Mouse (Mus musculus): ENCODE data around the gene Ccdc173. TPM values are rescaled to one million over a fixed set of nuclear protein-coding genes. Genes with fewer than 3 reads are reported as not detected.

The Ccdc173 gene
- total and polyA plus RNA-seq, 2 experiments from 2014 or later: 1.1 to 2.0 TPM

GRCm38 (mm10) chr2:69828031-69828430 is 38.7 kb upstream of the Ccdc173 start:
- no peaks in the 10 kb centered on the region for H3K9me3 ChIP-seq (ENCODE audit: low read length)
- H3K27ac ChIP-seq (ENCODE audit: low read depth, low read length): no peak overlapping the region
- H3K4me2 ChIP-seq (ENCODE audit: low read depth, low read length, poor library complexity, severe bottlenecking): no peak overlapping the region
- WGBS: 38% methylated on average over 7 of the region's 7 CpGs
- DNase-seq (ENCODE audit: low spot score) (no peak), ATAC-seq (ENCODE audit: low FRiP score) (no peak)
- no peak for TF ChIP-seq CTCF (IDR thresholded peaks at IDR 0.05)
- no peak overlapping the region for H3K4me3 ChIP-seq (ENCODE audit: low read depth, low read length)
- peaks cover 13% of the 10 kb centered on the region for H3K4me1 ChIP-seq (ENCODE audit: insufficient read depth, low read length)
- 0 out of 2 replicates have a peak overlapping the region, but pooled peaks have one; percentile 2 for H3K9ac ChIP-seq (replicated peaks; ENCODE audit: low read length, poor library complexity, severe bottlenecking)
- no peaks in the 10 kb centered on the region for H3K27me3 ChIP-seq (ENCODE audit: insufficient read depth, low read length)
- H3K36me3 ChIP-seq (ENCODE audit: insufficient read depth, low read length): peaks cover 15% of the 10 kb centered on the region

GRCm38 (mm10) chr2:69826380-69826779 is 37.0 kb upstream of the Ccdc173 start:
- H3K9me3 ChIP-seq (ENCODE audit: low read length): no peaks in the 10 kb centered on the region
- H3K27me3 ChIP-seq (ENCODE audit: insufficient read depth, low read length): no peaks in the 10 kb centered on the region
- peaks cover 17% of the 10 kb centered on the region for H3K4me1 ChIP-seq (ENCODE audit: insufficient read depth, low read length)
- no peak overlapping the region; the same call in 1 of the 2 replicates for H3K4me3 ChIP-seq (ENCODE audit: low read depth, low read length)
- H3K27ac ChIP-seq (ENCODE audit: low read depth, low read length): peak overlapping the region; percentile 67; the same call in 1 of the 2 replicates
- no peak overlapping the region for H3K4me2 ChIP-seq (ENCODE audit: low read depth, low read length, poor library complexity, severe bottlenecking)
- DNase-seq (ENCODE audit: low spot score): peak; percentile 54
- ATAC-seq (ENCODE audit: low FRiP score): no peak
- no peak overlapping the region for H3K9ac ChIP-seq (replicated peaks; ENCODE audit: low read length, poor library complexity, severe bottlenecking)
- peaks cover 12% of the 10 kb centered on the region for H3K36me3 ChIP-seq (ENCODE audit: insufficient read depth, low read length)
- no peak for TF ChIP-seq CTCF (IDR thresholded peaks at IDR 0.05)
- WGBS: 36% methylated on average over 2 of the region's 2 CpGs

- Histone ChIP-seq H3K4me3 (ENCODE audit: low read depth, low read length) (no peak overlapping the region; the same call in 1 of the 2 replicates), H3K9ac (replicated peaks; ENCODE audit: low read length, poor library complexity, severe bottlenecking) (no peak overlapping the region), H3K36me3 (ENCODE audit: insufficient read depth, low read length) (peaks cover 7% of the 10 kb centered on the region), H3K4me2 (ENCODE audit: low read depth, low read length, poor library complexity, severe bottlenecking) (no peak overlapping the region), H3K9me3 (ENCODE audit: low read length) (no peaks in the 10 kb centered on the region), H3K27ac (ENCODE audit: low read depth, low read length) (peak overlapping the region; percentile 67), H3K27me3 (ENCODE audit: insufficient read depth, low read length) (no peaks in the 10 kb centered on the region), H3K4me1 (ENCODE audit: insufficient read depth, low read length) (peaks cover 18% of the 10 kb centered on the region)
- no peak for ATAC-seq (ENCODE audit: low FRiP score)
- DNase-seq (ENCODE audit: low spot score): no peak
- WGBS: 61% methylated on average over 10 of the region's 10 CpGs
- TF ChIP-seq CTCF (IDR thresholded peaks at IDR 0.05): no peak
Observed at GRCm38 (mm10) chr2:69825898-69826297, 36.5 kb upstream of the Ccdc173 start.

GRCm38 (mm10) chr2:69823129-69823677 is 33.8 kb upstream of the Ccdc173 start:
- peaks cover 18% of the 10 kb centered on the region for H3K4me1 ChIP-seq (ENCODE audit: insufficient read depth, low read length)
- H3K4me2 ChIP-seq (ENCODE audit: low read depth, low read length, poor library complexity, severe bottlenecking): peak overlapping the region; percentile 61
- no peaks in the 10 kb centered on the region for H3K9me3 ChIP-seq (ENCODE audit: low read length)
- H3K9ac ChIP-seq (replicated peaks; ENCODE audit: low read length, poor library complexity, severe bottlenecking): peak overlapping the region; percentile 99
- no peaks in the 10 kb centered on the region for H3K36me3 ChIP-seq (ENCODE audit: insufficient read depth, low read length)
- H3K27me3 ChIP-seq (ENCODE audit: insufficient read depth, low read length): no peaks in the 10 kb centered on the region
- TF ChIP-seq CTCF (IDR thresholded peaks at IDR 0.05): no peak
- peak; percentile 74 for DNase-seq (ENCODE audit: low spot score)
- ATAC-seq (ENCODE audit: low FRiP score): peak; percentile 78
- peak overlapping the region; percentile 85 for H3K4me3 ChIP-seq (ENCODE audit: low read depth, low read length)
- WGBS: 2% methylated on average over 25 of the region's 45 CpGs
- peak overlapping the region; percentile 99 for H3K27ac ChIP-seq (ENCODE audit: low read depth, low read length)

GRCm38 (mm10) chr2:69822361-69823128 is 33.2 kb upstream of the Ccdc173 start:
- peak; percentile 49 for TF ChIP-seq CTCF (IDR thresholded peaks at IDR 0.05)
- Histone ChIP-seq H3K27me3 (ENCODE audit: insufficient read depth, low read length) (no peaks in the 10 kb centered on the region), H3K36me3 (ENCODE audit: insufficient read depth, low read length) (no peaks in the 10 kb centered on the region), H3K9ac (replicated peaks; ENCODE audit: low read length, poor library complexity, severe bottlenecking) (peak overlapping the region; percentile 99), H3K4me3 (ENCODE audit: low read depth, low read length) (peak overlapping the region; percentile 85), H3K9me3 (ENCODE audit: low read length) (no peaks in the 10 kb centered on the region), H3K4me1 (ENCODE audit: insufficient read depth, low read length) (peaks cover 18% of the 10 kb centered on the region), H3K4me2 (ENCODE audit: low read depth, low read length, poor library complexity, severe bottlenecking) (peak overlapping the region; percentile 61), H3K27ac (ENCODE audit: low read depth, low read length) (peak overlapping the region; percentile 99)
- 1% methylated on average over 41 of the region's 80 CpGs for WGBS
- peak; percentile 55 for DNase-seq (ENCODE audit: low spot score)
- peak; percentile 82 for ATAC-seq (ENCODE audit: low FRiP score)

- H3K4me1 ChIP-seq (ENCODE audit: insufficient read depth, low read length): peaks cover 18% of the 10 kb centered on the region
- DNase-seq (ENCODE audit: low spot score) (peak; percentile 9), ATAC-seq (ENCODE audit: low FRiP score) (no peak)
- H3K4me3 ChIP-seq (ENCODE audit: low read depth, low read length): peak within 1 kb of the TSS; percentile 85
- WGBS: 34% methylated on average over 8 of the region's 8 CpGs
- no peaks in the 10 kb centered on the region for H3K36me3 ChIP-seq (ENCODE audit: insufficient read depth, low read length)
- H3K27me3 ChIP-seq (ENCODE audit: insufficient read depth, low read length): no peaks in the 10 kb centered on the region
- H3K9ac ChIP-seq (replicated peaks; ENCODE audit: low read length, poor library complexity, severe bottlenecking): peak within 1 kb of the TSS; percentile 99
- H3K9me3 ChIP-seq (ENCODE audit: low read length): no peaks in the 10 kb centered on the region
- no peak for TF ChIP-seq CTCF (IDR thresholded peaks at IDR 0.05)
- H3K27ac ChIP-seq (ENCODE audit: low read depth, low read length): peak within 1 kb of the TSS; percentile 99
- peak within 1 kb of the TSS; percentile 61 for H3K4me2 ChIP-seq (ENCODE audit: low read depth, low read length, poor library complexity, severe bottlenecking)
Observed at GRCm38 (mm10) chr2:69821711-69822110, 32.3 kb upstream of the Ccdc173 start, which contains the start of gene Klhl23. Gene Klhl23 (plus strand): TSS chr2:69821944.

Data from midbrain, postnatal 0 days (tissue).